In genomic region chr10:17722158-17722557, GRCm38 (mm10) we compare ENCODE assay signal across 7 mouse cellular contexts. TPM values are rescaled to one million over a fixed set of nuclear protein-coding genes. Genes with fewer than 3 reads are reported as not detected.
A peak's percentile ranks its signal among the peaks of the same experiment; 100 is the strongest.
DNase-seq lines count a peak whose midpoint lies in the region; ATAC-seq lines count a peak whose summit lies in the region.

No protein-coding gene starts in this region.

- H3K4me1 ChIP-seq in embryonic facial prominence, embryonic 11.5 days (ENCODE audit: control insufficient read depth, insufficient read depth, low read length), result no peaks in the 10 kb centered on the region
- H3K4me1 ChIP-seq in limb, embryonic 10.5 days, result peaks cover 30% of the 10 kb centered on the region
- peaks cover 22% of the 10 kb centered on the region for H3K4me1 ChIP-seq in midbrain, embryonic 13.5 days (replicated peaks)

- H3K9ac ChIP-seq in embryonic facial prominence, embryonic 11.5 days (replicated peaks; ENCODE audit: low read length), result peak overlapping the region; percentile 80
- H3K9ac ChIP-seq in midbrain, embryonic 13.5 days (replicated peaks), result peak overlapping the region; percentile 99

- H3K27ac ChIP-seq in embryonic facial prominence, embryonic 11.5 days (replicated peaks; ENCODE audit: low read depth, low read length), result peak overlapping the region; percentile 85
- peak overlapping the region; percentile 96 for H3K27ac ChIP-seq in limb, embryonic 10.5 days
- peak overlapping the region; percentile 99 for H3K27ac ChIP-seq in midbrain, embryonic 13.5 days

- H3K4me3 ChIP-seq in embryonic facial prominence, embryonic 11.5 days (ENCODE audit: low read depth, low read length), result peak overlapping the region; percentile 93
- peak overlapping the region; percentile 96 for H3K4me3 ChIP-seq in limb, embryonic 10.5 days
- peak overlapping the region; percentile 96 for H3K4me3 ChIP-seq in midbrain, embryonic 13.5 days (replicated peaks)

- peak; percentile 95 for DNase-seq in adrenal gland, postnatal 14 days
- DNase-seq in embryonic facial prominence, embryonic 11.5 days (ENCODE audit: low spot score), result peak; percentile 96
- DNase-seq in kidney, adult 11 months, result peak; percentile 97
- DNase-seq in limb, embryonic 10.5 days (ENCODE audit: low spot score), result peak; percentile 95
- DNase-seq in spleen, adult 18-20 months, result peak; percentile 85 to 95

- peak overlapping the region; percentile 77 for H3K4me2 ChIP-seq in embryonic facial prominence, embryonic 11.5 days (ENCODE audit: low read depth, low read length)
- H3K4me2 ChIP-seq in midbrain, embryonic 13.5 days (replicated peaks), result peak overlapping the region; percentile 63

- no peaks in the 10 kb centered on the region for H3K27me3 ChIP-seq in embryonic facial prominence, embryonic 11.5 days (ENCODE audit: control insufficient read depth, insufficient read depth, low read length)
- no peaks in the 10 kb centered on the region for H3K27me3 ChIP-seq in limb, embryonic 10.5 days (ENCODE audit: low read depth, poor library complexity, severe bottlenecking)
- no peaks in the 10 kb centered on the region for H3K27me3 ChIP-seq in midbrain, embryonic 13.5 days

- H3K9me3 ChIP-seq in embryonic facial prominence, embryonic 11.5 days (replicated peaks; ENCODE audit: control insufficient read depth, low read length), result no peaks in the 10 kb centered on the region
- H3K9me3 ChIP-seq in limb, embryonic 10.5 days (replicated peaks), result no peaks in the 10 kb centered on the region
- no peaks in the 10 kb centered on the region for H3K9me3 ChIP-seq in midbrain, embryonic 13.5 days

- 0% methylated on average over 24 of the region's 24 CpGs for WGBS in embryonic facial prominence, embryonic 11.5 days
- under 1% methylated on average over 24 of the region's 24 CpGs for WGBS in limb, embryonic 10.5 days
- WGBS in midbrain, embryonic 13.5 days, result 0% methylated on average over 24 of the region's 24 CpGs

- no peaks in the 10 kb centered on the region for H3K36me3 ChIP-seq in embryonic facial prominence, embryonic 11.5 days (replicated peaks; ENCODE audit: control insufficient read depth, insufficient read depth, low read depth, low read length)
- H3K36me3 ChIP-seq in limb, embryonic 10.5 days, result peaks cover 14% of the 10 kb centered on the region
- no peaks in the 10 kb centered on the region for H3K36me3 ChIP-seq in midbrain, embryonic 13.5 days

- peak; percentile 80 for ATAC-seq in embryonic facial prominence, embryonic 11.5 days (replicated peaks; ENCODE audit: insufficient number of reproducible peaks, low FRiP score, low TSS enrichment, low read depth)
- ATAC-seq in granulocyte monocyte progenitor cell, adult 5-6 weeks (replicated peaks; ENCODE audit: poor library complexity, severe bottlenecking), result peak; percentile 49
- peak; percentile 82 for ATAC-seq in midbrain, embryonic 13.5 days

RNA-seq across cellular contexts. Expression of gene Cited2, which starts 0.9 kb away (rescaled TPM):
- 75.6 and 77.2 TPM in 2 replicates for total RNA-seq in adrenal gland, postnatal 14 days (2021)
- 50.7 and 51.5 TPM in 2 replicates for polyA plus RNA-seq in embryonic facial prominence, embryonic 11.5 days (2014; fragmentation: Nextera tagmentation; extraction: Ambion mirVana)
- 96.5 and 128 TPM in 2 replicates for total RNA-seq in granulocyte monocyte progenitor cell, adult 5-6 weeks (2014; fragmentation: Nextera tagmentation)
- 50.0 and 64.9 TPM in 2 replicates for total RNA-seq in granulocyte monocyte progenitor cell, adult 5-6 weeks (2017)
- 49.9 and 52.4 TPM in 2 replicates for polyA plus RNA-seq in limb, embryonic 10.5 days (2016; fragmentation: Nextera tagmentation; extraction: Ambion mirVana)
- 77.0 and 81.0 TPM in 2 replicates for polyA plus RNA-seq in midbrain, embryonic 13.5 days (2015; fragmentation: Nextera tagmentation; extraction: Ambion mirVana)

Comparison
In these comparisons a context has a peak if more than half of its experiments do, and no peak if none do; other contexts are left out.
1. Peak in every context shown above with its lines: DNase-seq, ATAC-seq, H3K4me3 ChIP-seq and H3K27ac ChIP-seq.